Mouse (Mus musculus): ENCODE results near the gene Oscar.

DNA sequence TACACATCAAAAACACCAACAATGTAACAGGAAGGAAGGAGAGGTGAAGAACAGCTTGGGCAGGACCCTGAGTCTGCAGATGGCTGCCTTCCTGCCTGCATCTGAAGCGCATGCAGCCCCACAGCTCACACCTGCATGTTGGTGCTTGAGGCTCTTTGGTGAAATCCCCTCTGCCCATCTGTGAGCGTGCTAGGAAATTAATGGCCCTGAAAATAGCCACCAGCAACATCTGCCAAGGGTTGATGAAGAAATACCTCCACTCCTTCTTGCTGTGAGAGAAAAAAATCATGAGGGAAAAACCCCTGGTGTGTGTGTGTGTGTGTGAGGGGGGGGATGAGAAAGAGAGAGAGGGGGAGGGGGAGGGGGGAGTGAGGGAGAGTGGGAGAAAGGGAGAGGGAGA is 35.9 kb downstream of the Oscar start:
- TF ChIP-seq POLR2A (IDR thresholded peaks at IDR 0.05; ENCODE audit: borderline replicate concordance, control insufficient read depth, low read depth, low read length), result no peak
- no peak for TF ChIP-seq CTCF (IDR thresholded peaks at IDR 0.05; ENCODE audit: control insufficient read depth, insufficient read depth, low read length)

Measured in bone marrow, adult 2 months (tissue).